Mouse (Mus musculus) liver, adult 2 months (tissue): ENCODE measurements at regions not wholly inside any gene's neighbourhood (a gene's known extent, or its start where the extent isn't known, plus 50 kb on each side); places are given as distances from the start of the nearest gene placed in this dataset.

Experiments
- CTCF ChIP-seq: fragments of 200-500 bp; IDR thresholded peaks from 2 replicates; pipeline ENCODE4 v1.5.1; 2011; ENCODE audit warnings: low read depth, low read length, control low read depth
- POLR2A ChIP-seq: fragments of 200-500 bp; IDR thresholded peaks from 2 replicates; pipeline ENCODE4 v1.6.1; 2011; ENCODE audit warnings: low read length, control low read depth; ENCODE audit not compliant: insufficient read depth; ENCODE audit errors: extremely low read depth

DNA sequence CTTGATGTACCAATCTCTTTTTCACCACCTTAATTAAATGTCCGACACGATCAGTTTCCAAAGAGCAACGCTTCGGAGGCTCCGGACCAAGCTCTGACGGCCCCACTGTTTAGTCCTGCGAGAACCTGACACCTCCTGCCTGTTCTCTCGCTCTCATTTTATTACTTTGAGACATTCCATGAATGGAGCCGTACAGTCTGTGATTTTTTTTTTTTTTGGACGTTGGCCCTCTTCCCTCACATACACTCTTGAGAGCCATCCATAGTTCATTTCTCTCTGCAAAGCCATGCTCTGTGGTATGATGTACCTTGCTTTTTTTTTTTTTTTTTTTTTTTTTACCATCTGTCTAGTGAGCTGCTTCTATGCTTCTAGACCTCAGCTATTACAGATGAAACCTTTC lies 106.7 kb downstream of the Nxnl2 start:
- TF ChIP-seq POLR2A: no peak
- no peak for TF ChIP-seq CTCF
